In the genomic region with DNA sequence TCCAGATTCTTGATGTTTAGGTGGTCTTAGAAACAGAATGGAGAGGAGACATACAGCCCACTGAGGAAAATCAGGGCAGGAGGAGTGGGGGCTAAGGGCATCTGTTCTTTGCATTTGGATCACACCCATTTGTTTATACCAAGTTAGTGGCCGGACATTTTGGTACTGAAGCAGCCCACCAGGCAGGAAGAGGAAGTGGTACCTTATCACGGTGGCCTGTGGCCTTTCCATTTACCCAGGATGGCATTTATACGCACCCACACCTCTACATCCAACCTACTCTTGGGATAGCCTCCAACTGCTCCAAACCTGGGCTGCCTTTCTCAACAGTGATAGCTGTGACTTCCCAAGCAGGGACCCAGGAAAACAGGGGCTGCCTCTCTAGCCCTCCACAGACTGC, we compare ENCODE assay signal across 21 mouse cellular contexts.
"Had no signal": no experiment of that assay in that cellular context is flagged by ENCODE, and none has a peak within 500 bp of the region (broad histone marks: within the 10 kb centered on the region; RNA-seq: fewer than 3 reads in every experiment).

No protein-coding gene starts in this region.

- H3K9me3 ChIP-seq: limb, embryonic 12.5 days; limb, embryonic 15.5 days; midbrain, embryonic 12.5 days; midbrain, embryonic 15.5 days; neural tube, embryonic 13.5 days had no signal

- H3K4me3 ChIP-seq: limb, embryonic 12.5 days; limb, embryonic 15.5 days; midbrain, embryonic 12.5 days; midbrain, embryonic 15.5 days; myocyte; neural tube, embryonic 13.5 days had no signal

- ATAC-seq: liver, postnatal 0 days; lung, postnatal 0 days; midbrain, embryonic 15.5 days had no signal

- H3K4me2 ChIP-seq: limb, embryonic 12.5 days; limb, embryonic 15.5 days; liver, embryonic 11.5 days; lung, embryonic 14.5 days; midbrain, embryonic 12.5 days; midbrain, embryonic 15.5 days; neural tube, embryonic 13.5 days had no signal

- H3K27ac ChIP-seq: limb, embryonic 12.5 days; limb, embryonic 15.5 days; liver, embryonic 14.5 days; macrophage; midbrain, embryonic 12.5 days; midbrain, embryonic 15.5 days; neural tube, embryonic 13.5 days; stomach, postnatal 0 days had no signal

- DNase-seq: kidney, adult 18-20 months; kidney, adult 9 months; kidney, postnatal 14 days; kidney, postnatal 4 days; left cerebral cortex, postnatal 4 days; liver, postnatal 0 days; lung, embryonic 14.5 days; retina, postnatal 1 day; right cerebral cortex, postnatal 25 days; spleen, adult 18-20 months had no signal

- H3K36me3 ChIP-seq: limb, embryonic 12.5 days; limb, embryonic 15.5 days; midbrain, embryonic 12.5 days; midbrain, embryonic 15.5 days; neural tube, embryonic 13.5 days had no signal

- H3K27me3 ChIP-seq: limb, embryonic 12.5 days; limb, embryonic 15.5 days; midbrain, embryonic 12.5 days; midbrain, embryonic 15.5 days; neural tube, embryonic 13.5 days had no signal

- H3K9ac ChIP-seq: limb, embryonic 12.5 days; limb, embryonic 15.5 days; liver, embryonic 14.5 days; liver, postnatal 0 days; lung, embryonic 14.5 days; midbrain, embryonic 12.5 days; midbrain, embryonic 15.5 days; neural tube, embryonic 13.5 days had no signal
